Comparison of ENCODE assay signal across 9 mouse cellular contexts in genomic region chr11:58641057-58641456, GRCm38 (mm10). TPM values are rescaled to one million over a fixed set of nuclear protein-coding genes. Genes with fewer than 3 reads are reported as not detected.
DNase-seq lines count a peak whose midpoint lies in the region; ATAC-seq lines count a peak whose summit lies in the region.
"Had no signal": no experiment of that assay in that cellular context is flagged by ENCODE, and none has a peak within 500 bp of the region (broad histone marks: within the 10 kb centered on the region; RNA-seq: fewer than 3 reads in every experiment).

No protein-coding gene starts in this region.

- WGBS in hindbrain, embryonic 14.5 days = 27% methylated on average over 14 of the region's 14 CpGs
- WGBS in midbrain, embryonic 11.5 days = 27% methylated on average over 14 of the region's 14 CpGs

- peak; percentile 81 for DNase-seq in c-Kit-positive CD71-positive TER-119-positive erythroid progenitor cells, embryonic 14.5 days (ENCODE audit: low spot score)
- DNase-seq in hindbrain, embryonic 14.5 days (ENCODE audit: low spot score) = no peak
- DNase-seq in midbrain, embryonic 11.5 days (ENCODE audit: low spot score, missing footprints) = no peak
- no peak for DNase-seq in Muller cell, postnatal 12 days (ENCODE audit: inconsistent ontology term)
- no peak for DNase-seq in left cerebral cortex, adult 11 months (ENCODE audit: low spot score)

- H3K9ac ChIP-seq in hindbrain, embryonic 14.5 days = 0 out of 2 replicates have a peak overlapping the region, but pooled peaks have one; percentile 54
- no peak overlapping the region; the same call in 1 of the 2 replicates for H3K9ac ChIP-seq in midbrain, embryonic 11.5 days (ENCODE audit: low read length)

- peaks cover 8% of the 10 kb centered on the region for H3K4me1 ChIP-seq in hindbrain, embryonic 14.5 days (replicated peaks; ENCODE audit: control insufficient read depth, insufficient read depth, low read length)
- peaks cover 5% of the 10 kb centered on the region for H3K4me1 ChIP-seq in midbrain, embryonic 11.5 days (ENCODE audit: control insufficient read depth, insufficient read depth, low read length)

- peak overlapping the region; percentile 35 for H3K4me3 ChIP-seq in hindbrain, embryonic 14.5 days (replicated peaks; ENCODE audit: low read length)
- peak overlapping the region; percentile 36 for H3K4me3 ChIP-seq in midbrain, embryonic 11.5 days (ENCODE audit: low read depth, low read length)

- no peaks in the 10 kb centered on the region for H3K9me3 ChIP-seq in hindbrain, embryonic 14.5 days (ENCODE audit: control insufficient read depth, low read length)
- H3K9me3 ChIP-seq in midbrain, embryonic 11.5 days (ENCODE audit: control insufficient read depth, low read length) = no peaks in the 10 kb centered on the region

- peak; percentile 8 for ATAC-seq in activated CD4-positive, CD25-positive, alpha-beta regulatory T cell, adult 4 months
- ATAC-seq in hindbrain, embryonic 14.5 days (ENCODE audit: low FRiP score) = no peak
- ATAC-seq in midbrain, embryonic 11.5 days (ENCODE audit: low FRiP score) = no peak
- ATAC-seq in monocyte, adult 5-6 weeks (replicated peaks; ENCODE audit: insufficient number of reproducible peaks, low FRiP score, low TSS enrichment, poor library complexity, severe bottlenecking) = no peak

- H3K4me2 ChIP-seq in hindbrain, embryonic 14.5 days (replicated peaks) = peak overlapping the region; percentile 93
- peak overlapping the region; percentile 78 for H3K4me2 ChIP-seq in midbrain, embryonic 11.5 days

- H3K27me3 ChIP-seq in hindbrain, embryonic 14.5 days (ENCODE audit: control insufficient read depth, insufficient read depth, low read length) = peaks cover 14% of the 10 kb centered on the region; the same call in 1 of the 2 replicates
- H3K27me3 ChIP-seq in midbrain, embryonic 11.5 days (ENCODE audit: control insufficient read depth, insufficient read depth, low read length) = peaks cover 3% of the 10 kb centered on the region; the same call in 1 of the 2 replicates

- H3K27ac ChIP-seq in hindbrain, embryonic 14.5 days = no peak overlapping the region
- H3K27ac ChIP-seq in midbrain, embryonic 11.5 days (ENCODE audit: low read depth, low read length) = no peak overlapping the region

- no peaks in the 10 kb centered on the region for H3K36me3 ChIP-seq in hindbrain, embryonic 14.5 days (replicated peaks; ENCODE audit: control insufficient read depth, insufficient read depth)
- no peaks in the 10 kb centered on the region for H3K36me3 ChIP-seq in midbrain, embryonic 11.5 days (ENCODE audit: control insufficient read depth, insufficient read depth, low read length)

RNA-seq across cellular contexts. Expression of gene Trim58, which starts 0.8 kb away (rescaled TPM):
- polyA plus RNA-seq in activated CD4-positive, CD25-positive, alpha-beta regulatory T cell, adult 4 months (2017; shearing (Covaris generic)) = not detected
- polyA plus RNA-seq in hindbrain, embryonic 14.5 days (2014; fragmentation: Nextera tagmentation; extraction: Ambion mirVana) = 0.20 TPM in 1 of 2 replicates, not detected in the other
- 0.10 and 0.63 TPM in 2 replicates for polyA plus RNA-seq in midbrain, embryonic 11.5 days (2014; fragmentation: Nextera tagmentation; extraction: Ambion mirVana)
- total RNA-seq in monocyte, adult 5-6 weeks (2017) = not detected in 3 replicates
- total RNA-seq: gastrocnemius, postnatal 36 days had no signal

RNA-seq across cellular contexts. Expression of gene Olfr323, which starts 10.8 kb away (rescaled TPM):
- not detected for polyA plus RNA-seq in activated CD4-positive, CD25-positive, alpha-beta regulatory T cell, adult 4 months (2017; shearing (Covaris generic))
- polyA plus RNA-seq in hindbrain, embryonic 14.5 days (2014; fragmentation: Nextera tagmentation; extraction: Ambion mirVana) = not detected in 2 replicates
- polyA plus RNA-seq in midbrain, embryonic 11.5 days (2014; fragmentation: Nextera tagmentation; extraction: Ambion mirVana) = not detected in 2 replicates
- not detected in 3 replicates for total RNA-seq in monocyte, adult 5-6 weeks (2017)
- total RNA-seq: gastrocnemius, postnatal 36 days had no signal
- polyA plus RNA-seq: lung, embryonic 16.5 days had no signal

RNA-seq across cellular contexts. Expression of gene Olfr322, which starts 17.5 kb away (rescaled TPM):
- polyA plus RNA-seq in activated CD4-positive, CD25-positive, alpha-beta regulatory T cell, adult 4 months (2017; shearing (Covaris generic)) = not detected
- polyA plus RNA-seq in hindbrain, embryonic 14.5 days (2014; fragmentation: Nextera tagmentation; extraction: Ambion mirVana) = not detected in 2 replicates
- 0.07 TPM in 1 of 2 replicates, not detected in the other for polyA plus RNA-seq in midbrain, embryonic 11.5 days (2014; fragmentation: Nextera tagmentation; extraction: Ambion mirVana)
- total RNA-seq in monocyte, adult 5-6 weeks (2017) = not detected in 3 replicates
- total RNA-seq: gastrocnemius, postnatal 36 days had no signal
- polyA plus RNA-seq: lung, embryonic 16.5 days had no signal

RNA-seq across cellular contexts. Expression of gene 2210407C18Rik, which starts 25.2 kb away (rescaled TPM):
- not detected for polyA plus RNA-seq in activated CD4-positive, CD25-positive, alpha-beta regulatory T cell, adult 4 months (2017; shearing (Covaris generic))
- polyA plus RNA-seq in hindbrain, embryonic 14.5 days (2014; fragmentation: Nextera tagmentation; extraction: Ambion mirVana) = not detected in 2 replicates
- not detected in 2 replicates for polyA plus RNA-seq in midbrain, embryonic 11.5 days (2014; fragmentation: Nextera tagmentation; extraction: Ambion mirVana)
- not detected in 3 replicates for total RNA-seq in monocyte, adult 5-6 weeks (2017)
- total RNA-seq: gastrocnemius, postnatal 36 days had no signal
- polyA plus RNA-seq: lung, embryonic 16.5 days had no signal

RNA-seq across cellular contexts. Expression of gene Olfr320, which starts 39.8 kb away (rescaled TPM):
- under 1 TPM in 1 of 2 experiments, not detected in 1; 0.11 TPM for polyA plus RNA-seq in activated CD4-positive, CD25-positive, alpha-beta regulatory T cell, adult 4 months (2017; shearing (Covaris generic))
- not detected in 2 replicates for polyA plus RNA-seq in hindbrain, embryonic 14.5 days (2014; fragmentation: Nextera tagmentation; extraction: Ambion mirVana)
- not detected in 2 replicates for polyA plus RNA-seq in midbrain, embryonic 11.5 days (2014; fragmentation: Nextera tagmentation; extraction: Ambion mirVana)
- total RNA-seq in monocyte, adult 5-6 weeks (2017) = not detected in 3 replicates
- total RNA-seq: gastrocnemius, postnatal 36 days had no signal
- polyA plus RNA-seq: lung, embryonic 16.5 days had no signal
